Mouse (Mus musculus) T-helper 2 cell (primary cell): ENCODE measurements around the gene Lrch3.
"Not testable (repeated sequence)": the region's sequence is repeated elsewhere in the genome, so short reads cannot be mapped to it uniquely, and the experiment has no call there.

Experiments used
- in situ Hi-C: fragments of 300-600 bp; cut with MboI, MseI; formaldehyde crosslinking; loops from one replicate; pipeline ENCODE4 v1.15.1; 2025; ENCODE audit warnings: high pct_unique_total_duplicates

Lrch3 gene

GRCm38 (mm10) chr16:33049809-33050208, 135.9 kb downstream of the Lrch3 start:
- in situ Hi-C loops = loop anchor here (5.0 kb wide), 1 partner anchor 103 kb away; no protein-coding TSS in a partner anchor

- in situ Hi-C loops = no loop called here
Observed at GRCm38 (mm10) chr16:33053141-33053540, 139.2 kb downstream of the Lrch3 start.

- in situ Hi-C loops = not testable (repeated sequence)
Observed at GRCm38 (mm10) chr16:33054927-33055326, 141.0 kb downstream of the Lrch3 start.

- in situ Hi-C loops = no loop called here
Observed at GRCm38 (mm10) chr16:33055655-33056054, 141.8 kb downstream of the Lrch3 start.

GRCm38 (mm10) chr16:33056095-33056785, 142.3 kb downstream of the Lrch3 start, which contains the start of the genes Iqcg and Rpl35a:
Gene Iqcg, minus strand, starts transcription at chr16:33056218.
Gene Rpl35a, plus strand, starts transcription at chr16:33056453.
- in situ Hi-C loops = no loop called here

GRCm38 (mm10) chr16:33056786-33057185, 142.9 kb downstream of the Lrch3 start:
- in situ Hi-C loops = no loop called here

- in situ Hi-C loops = no loop called here
Observed at GRCm38 (mm10) chr16:33058033-33058432, 144.1 kb downstream of the Lrch3 start.

- in situ Hi-C loops = not testable (repeated sequence)
Observed at GRCm38 (mm10) chr16:33058656-33059055, 144.8 kb downstream of the Lrch3 start.

GRCm38 (mm10) chr16:33059471-33059870, 145.6 kb downstream of the Lrch3 start:
- in situ Hi-C loops = no loop called here

- in situ Hi-C loops = loop anchor here (10.0 kb wide), 1 partner anchor 1976 kb away; the partner anchor contains the start of gene Xxylt1
Observed at GRCm38 (mm10) chr16:33060926-33061325, 147.0 kb downstream of the Lrch3 start.

- in situ Hi-C loops = loop anchor here (10.0 kb wide), 1 partner anchor 1977 kb away; the partner anchor contains the start of gene Xxylt1
Observed at GRCm38 (mm10) chr16:33061400-33061799, 147.5 kb downstream of the Lrch3 start.

GRCm38 (mm10) chr16:33062024-33062681, 148.3 kb downstream of the Lrch3 start, which contains the start of gene Lmln:
Gene Lmln, plus strand, starts transcription at chr16:33062521.
- in situ Hi-C loops = loop anchor here (10.0 kb wide), 1 partner anchor 1977 kb away; the partner anchor contains the start of gene Xxylt1

GRCm38 (mm10) chr16:33062682-33063131, 148.8 kb downstream of the Lrch3 start:
- in situ Hi-C loops = loop anchor here (10.0 kb wide), 1 partner anchor 1978 kb away; the partner anchor contains the start of gene Xxylt1

- in situ Hi-C loops = loop anchor here (10.0 kb wide), 1 partner anchor 1978 kb away; the partner anchor contains the start of gene Xxylt1
Observed at GRCm38 (mm10) chr16:33063267-33063666, 149.4 kb downstream of the Lrch3 start.

- in situ Hi-C loops = loop anchor here (10.0 kb wide), 1 partner anchor 1980 kb away; the partner anchor contains the start of gene Xxylt1
Observed at GRCm38 (mm10) chr16:33064636-33065035, 150.7 kb downstream of the Lrch3 start.
